Mouse (Mus musculus) forebrain, embryonic 16.5 days (tissue): ENCODE measurements at regions not wholly inside any gene's neighbourhood (a gene's known extent, or its start where the extent isn't known, plus 50 kb on each side); places are given as distances from the start of the nearest gene placed in this dataset.

Experiments used
- ATAC-seq: fragments of 200-750 bp; cut with Nextera tagmentation; 2 replicates; pipeline ENCODE4 v1.8.0; 2017; ENCODE audit warnings: mild to moderate bottlenecking, moderate library complexity
- H3K27ac ChIP-seq: fragments of 300-500 bp; sonication (generic); 2 replicates; pipeline ENCODE4 v1.5.1; 2014; ENCODE audit warnings: low read length, control low read depth
- H3K27me3 ChIP-seq: fragments of 300-500 bp; sonication (generic); replicated peaks from 2 replicates; pipeline ENCODE4 v1.6.1; 2014; ENCODE audit warnings: low read length; ENCODE audit not compliant: control insufficient read depth, insufficient read depth
- H3K36me3 ChIP-seq: fragments of 300-500 bp; sonication (generic); 2 replicates; pipeline ENCODE4 v1.6.1; 2014; ENCODE audit not compliant: control insufficient read depth, insufficient read depth
- H3K4me1 ChIP-seq: fragments of 300-500 bp; sonication (generic); replicated peaks from 2 replicates; pipeline ENCODE4 v1.6.1; 2014; ENCODE audit warnings: low read length; ENCODE audit not compliant: control insufficient read depth, insufficient read depth
- H3K4me2 ChIP-seq: fragments of 300-500 bp; sonication (generic); 2 replicates; pipeline ENCODE4 v1.6.1; 2014; ENCODE audit warnings: mild to moderate bottlenecking, low read length, control low read depth
- H3K4me3 ChIP-seq: fragments of 300-500 bp; sonication (generic); replicated peaks from 2 replicates; pipeline ENCODE4 v1.5.1; 2014; ENCODE audit warnings: mild to moderate bottlenecking, low read length, control low read depth
- H3K9ac ChIP-seq: fragments of 300-500 bp; sonication (generic); replicated peaks from 2 replicates; pipeline ENCODE4 v1.6.1; 2014; ENCODE audit warnings: low read depth, low read length, control low read depth
- H3K9me3 ChIP-seq: fragments of 300-500 bp; sonication (generic); 2 replicates; pipeline ENCODE4 v1.6.1; 2016; ENCODE audit warnings: low read length; ENCODE audit not compliant: control insufficient read depth
- WGBS: fragments of 180-500 bp; shearing (Covaris S2); extraction: QIAGEN DNeasy Blood & Tissue Kit; methylation state at CpG from one replicate; pipeline ENCODE4 v1.1.7; 2014; 5-methylcytosine and 5-hydroxymethylcytosine counted together

DNA sequence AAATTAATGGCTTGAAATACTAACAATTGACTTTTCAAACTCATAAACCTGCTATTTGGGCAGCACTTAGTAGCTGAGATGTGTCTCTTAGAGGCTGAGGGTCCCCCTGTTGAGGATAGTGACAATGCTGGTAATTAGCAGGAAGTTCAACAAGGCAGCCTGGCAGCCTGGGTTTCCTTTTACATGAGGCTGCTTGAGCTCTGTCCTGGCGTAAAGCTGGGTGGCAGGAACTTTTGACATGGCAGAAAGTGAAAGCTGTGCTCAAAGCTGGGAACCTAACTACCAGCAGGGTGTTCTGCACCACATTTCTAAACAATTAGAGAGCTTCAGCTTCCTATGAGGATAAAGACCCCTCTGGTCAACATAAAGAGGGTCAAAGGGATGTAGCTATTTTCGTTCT lies 194.5 kb downstream of the Etaa1 start:
- Histone ChIP-seq H3K27me3 (no peaks in the 10 kb centered on the region), H3K4me3 (no peak overlapping the region), H3K27ac (no peak overlapping the region), H3K9ac (no peak overlapping the region), H3K36me3 (no peaks in the 10 kb centered on the region), H3K4me2 (no peak overlapping the region), H3K9me3 (no peaks in the 10 kb centered on the region), H3K4me1 (no peaks in the 10 kb centered on the region)
- 61% methylated on average over 2 of the region's 2 CpGs for whole genome bisulfite sequencing
- ATAC-seq: no peak

DNA sequence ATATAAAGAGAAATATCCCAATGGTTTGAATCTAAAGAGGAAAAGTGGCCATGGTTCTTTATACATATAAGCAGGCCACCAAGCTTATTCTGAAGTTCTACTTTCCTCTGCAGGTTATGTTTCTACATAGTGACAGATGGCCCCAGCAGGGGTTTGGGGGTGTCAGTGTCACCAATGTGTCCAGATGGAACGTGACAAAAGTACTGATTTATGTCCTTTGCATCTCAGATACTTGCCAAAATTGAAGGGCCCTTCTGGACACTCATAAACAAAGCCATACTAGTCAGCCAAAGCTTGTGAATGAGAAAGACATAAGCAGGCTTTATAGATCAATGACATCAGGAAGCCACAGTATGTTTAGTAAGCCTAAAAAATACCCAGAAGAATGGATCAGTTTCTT lies 190.3 kb downstream of the Etaa1 start:
- no peak overlapping the region for H3K4me2 ChIP-seq
- no peaks in the 10 kb centered on the region for H3K27me3 ChIP-seq
- H3K36me3 ChIP-seq: no peaks in the 10 kb centered on the region
- H3K4me3 ChIP-seq: no peak overlapping the region
- H3K9me3 ChIP-seq: no peaks in the 10 kb centered on the region
- H3K9ac ChIP-seq: no peak overlapping the region
- H3K4me1 ChIP-seq: no peaks in the 10 kb centered on the region
- H3K27ac ChIP-seq: no peak overlapping the region
- no peak for ATAC-seq
- 44% methylated on average over 1 of the region's 1 CpGs for WGBS

DNA sequence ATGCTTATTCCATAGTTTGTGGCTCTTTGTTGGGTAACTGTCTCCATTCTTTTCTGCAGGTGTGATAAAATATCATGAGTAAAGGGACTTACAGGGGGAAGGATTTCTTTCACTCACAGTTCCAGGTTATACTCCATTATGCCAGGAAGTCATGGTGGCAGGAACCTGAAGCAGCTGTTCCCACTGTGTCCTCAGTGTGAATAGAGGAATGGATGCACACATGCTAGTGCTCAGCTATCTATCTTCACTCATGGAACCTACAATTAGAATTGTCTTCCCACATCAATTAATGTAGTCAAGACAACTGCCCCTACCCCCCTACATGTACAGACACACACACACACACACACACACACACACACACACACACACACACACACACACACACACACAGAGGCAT lies 189.5 kb downstream of the Etaa1 start:
- ATAC-seq: no peak
- Histone ChIP-seq H3K36me3 (no peaks in the 10 kb centered on the region), H3K9ac (no peak overlapping the region)

DNA sequence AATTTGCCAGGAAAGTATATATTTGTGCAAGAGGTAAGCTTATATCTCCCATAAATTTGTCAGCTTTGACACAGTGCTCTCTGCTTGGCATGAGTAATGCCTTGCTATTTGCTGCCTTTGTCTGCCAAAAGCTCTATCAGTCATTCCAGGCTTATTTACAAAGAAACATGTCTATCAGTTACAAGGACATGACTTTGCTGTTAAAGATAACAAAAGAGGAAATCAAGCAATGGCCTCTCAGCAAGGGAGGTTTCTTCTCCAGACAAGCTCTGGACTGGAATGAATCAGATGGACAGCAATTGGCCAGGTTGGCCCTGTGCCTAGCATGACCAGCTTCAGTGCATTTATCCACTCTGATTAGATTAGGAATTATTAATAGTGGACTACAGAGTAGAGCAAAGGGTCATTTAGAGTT lies 185.3 kb downstream of the Etaa1 start:
- Histone ChIP-seq H3K9me3 (no peaks in the 10 kb centered on the region), H3K27me3 (no peaks in the 10 kb centered on the region), H3K9ac (no peak overlapping the region), H3K4me2 (no peak overlapping the region), H3K4me3 (no peak overlapping the region), H3K4me1 (no peaks in the 10 kb centered on the region), H3K36me3 (no peaks in the 10 kb centered on the region), H3K27ac (no peak overlapping the region)
- ATAC-seq: no peak

More for the DNA sequence above, 189.5 kb downstream of the Etaa1 start:
- no peaks in the 10 kb centered on the region for H3K9me3 ChIP-seq
- no peaks in the 10 kb centered on the region for H3K4me1 ChIP-seq
- H3K4me2 ChIP-seq: no peak overlapping the region
- H3K27me3 ChIP-seq: no peaks in the 10 kb centered on the region
- H3K4me3 ChIP-seq: no peak overlapping the region
- no peak overlapping the region for H3K27ac ChIP-seq

DNA sequence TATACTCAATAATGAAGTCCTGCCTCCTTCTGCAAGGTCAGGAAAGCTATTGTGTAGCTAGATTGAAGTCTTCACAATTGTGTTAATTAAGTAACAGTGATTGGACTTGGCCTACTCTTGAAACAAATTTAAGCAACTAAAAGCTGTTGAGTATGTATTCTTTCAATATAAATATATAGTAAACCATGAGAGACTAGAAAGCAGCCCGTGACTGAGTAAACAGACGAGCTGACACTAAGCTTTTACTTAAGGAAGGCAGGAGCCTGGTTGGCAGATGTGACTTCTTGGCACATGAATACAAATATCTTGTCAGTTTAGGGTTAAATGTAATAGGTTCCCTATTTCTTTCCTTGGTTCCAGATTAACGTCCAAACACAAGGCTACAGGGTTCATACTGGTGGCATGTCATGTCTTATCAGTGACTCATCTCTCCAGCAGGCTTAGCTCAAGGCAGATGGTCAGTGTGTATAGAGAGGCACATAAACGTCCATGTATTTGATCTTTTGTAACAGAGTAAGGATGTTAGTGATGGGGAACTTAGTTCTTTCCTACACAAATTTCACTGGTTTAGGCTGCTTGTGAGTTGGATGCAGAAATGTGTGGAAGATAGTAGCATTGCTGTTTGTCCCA lies 184.7 kb downstream of the Etaa1 start:
- no peak for ATAC-seq
- Histone ChIP-seq H3K36me3 (no peaks in the 10 kb centered on the region), H3K9me3 (no peaks in the 10 kb centered on the region), H3K4me2 (no peak overlapping the region), H3K9ac (no peak overlapping the region), H3K4me3 (no peak overlapping the region), H3K4me1 (no peaks in the 10 kb centered on the region), H3K27me3 (no peaks in the 10 kb centered on the region), H3K27ac (no peak overlapping the region)
- WGBS: 64% methylated on average over 4 of the region's 4 CpGs

GRCm38 (mm10) chr11:17797632-17798031 lies 156.0 kb downstream of the Etaa1 start:
- H3K27me3 ChIP-seq: no peaks in the 10 kb centered on the region
- no peaks in the 10 kb centered on the region for H3K36me3 ChIP-seq
- H3K9me3 ChIP-seq: no peaks in the 10 kb centered on the region
- no peak overlapping the region for H3K4me2 ChIP-seq
- ATAC-seq: no peak
- no peak overlapping the region for H3K27ac ChIP-seq
- H3K4me3 ChIP-seq: no peak overlapping the region
- no peak overlapping the region for H3K9ac ChIP-seq
- H3K4me1 ChIP-seq: no peaks in the 10 kb centered on the region

GRCm38 (mm10) chr11:17807851-17808250 lies 145.8 kb downstream of the Etaa1 start:
- WGBS: 87% methylated on average over 3 of the region's 3 CpGs
- no peak for ATAC-seq
- Histone ChIP-seq H3K27ac (no peak overlapping the region), H3K4me2 (no peak overlapping the region), H3K9ac (no peak overlapping the region), H3K4me3 (no peak overlapping the region), H3K27me3 (no peaks in the 10 kb centered on the region), H3K4me1 (no peaks in the 10 kb centered on the region), H3K36me3 (no peaks in the 10 kb centered on the region), H3K9me3 (no peaks in the 10 kb centered on the region)

DNA sequence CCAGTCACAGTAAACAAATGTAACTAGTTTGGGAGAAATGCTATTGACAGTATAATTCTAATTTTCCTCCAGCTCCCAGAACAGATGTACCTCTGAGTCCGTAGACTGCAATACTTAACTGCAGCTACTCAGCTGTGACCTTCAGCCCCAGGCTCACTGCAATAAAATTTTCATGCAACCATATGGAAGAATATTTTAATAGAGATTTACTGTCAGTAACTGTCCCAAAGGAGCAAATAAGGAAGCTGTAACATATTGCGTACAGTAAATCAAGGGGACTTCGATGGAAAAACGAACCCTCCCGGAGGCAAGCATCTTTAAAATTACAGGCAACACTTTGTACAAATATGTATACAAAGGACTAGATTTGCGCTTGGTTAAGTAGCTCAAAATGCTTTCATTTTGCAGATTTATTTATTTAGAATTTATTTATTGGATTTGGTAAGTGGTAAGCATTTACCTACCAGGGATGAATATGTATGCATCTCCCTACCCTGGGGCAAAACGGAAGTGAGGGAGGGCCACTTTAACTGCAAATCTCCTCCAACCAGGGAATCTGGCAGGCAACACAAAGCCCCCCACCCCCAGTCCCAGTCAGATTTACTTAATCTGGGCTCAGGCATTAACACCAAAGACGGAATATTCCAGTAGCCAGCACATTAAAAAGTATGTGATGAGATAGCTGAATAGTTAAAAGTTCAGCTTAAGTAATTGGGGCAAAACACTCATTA lies 141.7 kb downstream of the Etaa1 start:
- Histone ChIP-seq H3K4me1 (no peaks in the 10 kb centered on the region), H3K27me3 (no peaks in the 10 kb centered on the region), H3K4me2 (no peak overlapping the region), H3K9ac (no peak overlapping the region), H3K27ac (no peak overlapping the region), H3K36me3 (no peaks in the 10 kb centered on the region), H3K9me3 (no peaks in the 10 kb centered on the region), H3K4me3 (no peak overlapping the region)
- ATAC-seq: no peak
- WGBS: 77% methylated on average over 8 of the region's 8 CpGs

DNA sequence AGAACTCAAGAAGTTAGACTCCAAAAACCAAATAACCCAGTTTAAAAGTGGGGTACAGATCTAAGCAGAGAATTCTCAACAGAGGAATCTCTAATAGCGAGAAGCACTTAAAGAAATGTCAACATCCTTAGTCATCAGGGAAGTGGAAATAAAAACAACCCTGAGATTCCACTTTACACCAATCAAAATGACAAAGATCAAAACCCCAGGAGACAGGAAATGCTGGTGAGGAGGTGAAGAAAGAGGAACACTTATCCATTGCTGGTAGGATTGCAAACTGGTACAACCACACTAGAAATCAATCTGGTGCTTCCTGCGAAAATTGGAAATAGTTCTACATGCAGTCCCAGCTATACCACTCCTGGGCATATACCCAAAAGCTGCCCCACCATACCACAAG lies 111.0 kb downstream of the Etaa1 start:
- Histone ChIP-seq H3K4me3 (no peak overlapping the region), H3K9me3 (no peaks in the 10 kb centered on the region), H3K9ac (no peak overlapping the region), H3K4me2 (no peak overlapping the region), H3K27me3 (no peaks in the 10 kb centered on the region), H3K36me3 (no peaks in the 10 kb centered on the region), H3K27ac (no peak overlapping the region), H3K4me1 (no peaks in the 10 kb centered on the region)
- no peak for ATAC-seq
- WGBS: 87% methylated on average over 2 of the region's 2 CpGs

DNA sequence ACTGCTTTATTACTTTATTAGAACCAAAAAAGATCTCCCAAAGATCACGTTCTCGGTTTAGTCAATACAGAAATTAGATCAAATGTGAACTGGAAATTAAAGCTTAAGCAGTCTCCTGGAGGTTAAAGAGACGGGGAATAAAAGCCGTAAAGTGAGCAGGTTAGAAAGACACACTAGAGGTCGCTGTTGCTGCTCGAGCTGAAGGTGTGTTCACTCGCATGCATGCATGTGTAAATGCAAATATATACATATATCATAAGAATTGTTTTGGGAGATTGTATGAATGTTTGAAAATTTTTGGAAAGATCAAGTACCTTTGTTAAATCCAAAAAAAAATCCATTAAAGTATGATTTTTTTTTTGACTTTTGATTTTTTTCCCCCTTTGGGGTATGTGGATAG lies 101.3 kb downstream of the Etaa1 start:
- no peak overlapping the region for H3K27ac ChIP-seq
- ATAC-seq: peak; percentile 57; the same call in 1 of the 2 replicates
- H3K4me1 ChIP-seq: no peaks in the 10 kb centered on the region
- H3K27me3 ChIP-seq: no peaks in the 10 kb centered on the region
- H3K9ac ChIP-seq: no peak overlapping the region
- H3K4me3 ChIP-seq: no peak overlapping the region
- 36% methylated on average over 7 of the region's 7 CpGs for WGBS
- H3K9me3 ChIP-seq: no peaks in the 10 kb centered on the region
- H3K4me2 ChIP-seq: no peak overlapping the region
- H3K36me3 ChIP-seq: no peaks in the 10 kb centered on the region
